Mouse (Mus musculus) ES-E14 (cell line): ENCODE measurements around the gene Inpp5e.

Source experiments
- CHD2 ChIP-seq: IDR thresholded peaks from 2 replicates; pipeline ENCODE4 v1.6.1; 2014; ENCODE audit warnings: mild to moderate bottlenecking, low read depth, low read length, inconsistent platforms
- MAFK ChIP-seq: IDR thresholded peaks from 2 replicates; pipeline ENCODE4 v1.6.1; 2014; ENCODE audit warnings: mild to moderate bottlenecking, low read depth, low read length, inconsistent platforms; ENCODE audit not compliant: insufficient read depth
- ZC3H11A ChIP-seq: IDR thresholded peaks from 2 replicates; pipeline ENCODE4 v1.6.1; 2012; ENCODE audit warnings: low read depth, mild to moderate bottlenecking, inconsistent platforms, low read length, borderline replicate concordance
- ZNF384 ChIP-seq: IDR thresholded peaks from 2 replicates; pipeline ENCODE4 v1.6.1; 2012; ENCODE audit warnings: low read depth, low read length, inconsistent platforms

GRCm38 (mm10) chr2:26446671-26447070 is 37.7 kb upstream of the Inpp5e start:
- TF ChIP-seq ZNF384 (no peak), MAFK (no peak), CHD2 (no peak), ZC3H11A (no peak)
